Mouse (Mus musculus): ENCODE results near the gene P4hb. TPM values are rescaled to one million over a fixed set of nuclear protein-coding genes. Genes with fewer than 3 reads are reported as not detected.

P4hb gene
- 559 and 642 TPM in 2 replicates for polyA plus RNA-seq (2012)

DNA sequence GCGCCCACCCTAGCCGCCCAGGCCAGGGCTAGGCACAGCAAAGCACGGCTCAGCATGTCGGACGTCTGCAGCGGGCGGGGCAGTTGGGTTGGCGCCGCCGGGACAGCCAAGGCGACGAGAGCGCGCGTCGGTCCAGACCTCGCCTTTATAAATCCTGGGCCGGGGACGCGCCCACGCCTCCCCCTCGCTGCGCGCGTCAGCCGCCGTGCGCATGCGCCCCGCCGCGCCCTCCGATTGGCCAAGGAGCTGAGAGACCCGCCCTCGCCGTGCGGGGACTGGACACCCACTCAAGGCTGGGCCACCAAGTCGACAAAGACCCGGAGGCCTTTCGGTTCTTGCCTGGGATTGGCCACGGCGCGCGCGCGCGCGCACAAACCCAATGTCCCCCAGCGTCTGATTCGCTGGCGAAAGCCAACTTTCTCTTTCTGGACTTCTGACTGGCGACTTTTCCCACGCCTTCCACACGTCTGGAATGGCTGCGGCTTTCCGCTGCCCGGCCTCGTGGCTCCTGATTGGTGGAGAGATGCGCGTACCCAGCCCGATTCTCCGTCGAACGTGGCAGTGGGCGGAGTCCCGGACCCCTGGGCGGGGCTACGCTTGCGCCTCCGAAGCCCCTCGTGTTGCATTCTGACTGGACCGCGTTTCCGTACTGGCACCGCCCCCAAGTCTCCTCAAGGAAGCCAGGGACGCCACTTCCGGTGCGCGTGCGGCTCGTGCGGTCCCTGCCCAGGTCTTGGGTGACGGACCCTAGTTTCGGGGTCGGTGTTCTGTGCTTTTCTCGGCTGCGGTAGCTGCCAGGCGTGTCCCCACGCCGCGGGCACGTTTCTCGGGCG lies at the start of gene P4hb:
Gene P4hb (minus strand): TSS at position 502 of the 833 bp plus-strand sequence.
- no peak for TF ChIP-seq GATA1 (IDR thresholded peaks at IDR 0.05; ENCODE audit: low read length)

GRCm38 (mm10) chr11:120622805-120623204 lies 49.8 kb upstream of the P4hb start:
- no peak for TF ChIP-seq GATA1 (IDR thresholded peaks at IDR 0.05; ENCODE audit: low read length)

- TF ChIP-seq GATA1 (IDR thresholded peaks at IDR 0.05; ENCODE audit: low read length), result no peak
Measured at GRCm38 (mm10) chr11:120620195-120620594, 47.1 kb upstream of the P4hb start.

- no peak for TF ChIP-seq GATA1 (IDR thresholded peaks at IDR 0.05; ENCODE audit: low read length)
Measured at GRCm38 (mm10) chr11:120618619-120619535, 45.8 kb upstream of the P4hb start.

- no peak for TF ChIP-seq GATA1 (IDR thresholded peaks at IDR 0.05; ENCODE audit: low read length)
Measured at GRCm38 (mm10) chr11:120617519-120618112, 44.6 kb upstream of the P4hb start, which contains the start of gene Pcyt2. TSS of gene Pcyt2 (minus strand) at chr11:120617936.

GRCm38 (mm10) chr11:120616617-120617294 lies 43.7 kb upstream of the P4hb start:
- no peak for TF ChIP-seq GATA1 (IDR thresholded peaks at IDR 0.05; ENCODE audit: low read length)

- TF ChIP-seq GATA1 (IDR thresholded peaks at IDR 0.05; ENCODE audit: low read length), result no peak
Measured at GRCm38 (mm10) chr11:120615606-120616203, 42.7 kb upstream of the P4hb start.

DNA sequence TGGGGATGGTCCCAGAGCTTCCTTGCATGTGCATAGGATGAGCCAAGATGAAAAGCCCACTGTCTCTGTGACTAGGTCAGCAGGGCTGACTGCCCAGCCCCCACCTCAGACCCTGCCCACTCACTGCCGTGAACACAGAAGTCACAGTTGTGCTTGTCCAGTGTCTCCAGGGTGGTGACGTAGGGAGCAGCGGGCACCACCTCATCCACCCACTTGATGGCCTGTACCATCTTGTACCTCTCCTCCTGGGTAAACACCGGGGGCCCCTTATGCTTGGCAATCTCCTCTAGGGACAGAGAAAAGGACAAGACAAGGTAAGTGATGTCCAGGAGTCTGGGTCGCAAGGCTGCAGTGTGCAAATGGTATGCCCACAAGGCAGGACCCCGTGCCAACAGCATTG lies 42.1 kb upstream of the P4hb start:
- TF ChIP-seq GATA1 (IDR thresholded peaks at IDR 0.05; ENCODE audit: low read length), result no peak

DNA sequence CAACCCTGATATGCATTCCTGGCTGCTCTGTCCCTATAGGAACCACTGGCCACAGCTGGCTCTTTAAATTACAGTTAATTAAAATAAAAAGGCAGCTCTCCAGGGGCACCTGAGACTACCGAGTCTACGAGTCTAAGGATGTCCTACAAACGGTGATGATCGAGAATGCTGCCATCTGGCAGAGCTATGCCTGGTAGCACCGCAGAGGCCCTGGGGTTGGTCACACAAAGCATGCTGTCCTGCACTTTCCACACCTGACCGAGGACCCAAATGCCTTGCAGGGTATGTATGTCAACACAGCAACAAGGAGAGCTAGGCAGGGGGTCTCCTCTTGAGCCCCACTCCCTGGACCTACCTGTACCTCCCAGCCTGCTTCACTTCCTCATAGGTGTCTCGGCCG lies 40.9 kb upstream of the P4hb start:
- TF ChIP-seq GATA1 (IDR thresholded peaks at IDR 0.05; ENCODE audit: low read length), result no peak

DNA sequence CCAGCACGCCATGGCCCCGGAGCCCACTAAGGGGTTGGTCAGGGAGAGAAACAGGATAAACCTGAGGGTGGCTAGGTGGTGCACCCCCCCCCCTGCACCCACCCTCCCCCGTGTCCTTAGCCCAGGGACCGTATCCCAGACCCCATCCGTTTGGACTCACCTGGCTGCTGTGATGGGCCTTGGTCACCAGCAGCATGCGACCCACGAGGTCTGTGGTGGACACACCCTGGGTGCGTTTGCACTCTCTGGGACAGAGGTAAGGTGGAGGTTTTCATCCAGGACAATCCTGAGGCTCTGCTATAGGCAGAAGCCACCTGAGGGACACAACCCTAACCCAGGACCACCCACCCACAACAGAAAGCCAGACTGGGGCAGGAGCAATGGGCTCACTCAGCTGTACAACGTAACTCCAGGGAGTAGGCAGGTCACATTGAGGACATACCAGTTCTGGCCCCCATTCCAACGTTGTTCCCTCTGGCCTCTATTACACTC lies 40.5 kb upstream of the P4hb start:
- no peak for TF ChIP-seq GATA1 (IDR thresholded peaks at IDR 0.05; ENCODE audit: low read length)

GRCm38 (mm10) chr11:120612763-120613162 lies 39.7 kb upstream of the P4hb start:
- TF ChIP-seq GATA1 (IDR thresholded peaks at IDR 0.05; ENCODE audit: low read length), result no peak

GRCm38 (mm10) chr11:120610477-120611046 lies 37.5 kb upstream of the P4hb start:
- TF ChIP-seq GATA1 (IDR thresholded peaks at IDR 0.05; ENCODE audit: low read length), result no peak

DNA sequence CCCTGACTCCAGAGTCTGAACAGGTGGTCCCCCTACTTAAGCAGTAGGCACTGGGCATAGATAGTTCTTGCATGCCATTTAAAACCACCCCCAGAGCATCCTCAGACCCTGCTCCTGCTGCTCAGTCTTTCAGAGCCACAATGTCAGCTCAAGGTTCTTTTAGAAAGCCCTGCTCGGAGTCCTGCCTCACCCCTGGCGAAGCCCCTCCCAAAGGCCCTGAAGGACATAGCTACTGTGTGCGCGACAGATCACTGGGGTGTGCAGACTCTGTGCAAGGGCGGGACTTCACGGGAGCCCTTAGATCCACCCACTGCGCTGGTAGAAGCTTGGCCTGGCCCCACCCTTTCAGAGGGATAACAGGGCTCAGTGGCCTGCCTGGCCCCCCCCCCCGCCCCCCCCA lies 36.2 kb upstream of the P4hb start:
- TF ChIP-seq GATA1 (IDR thresholded peaks at IDR 0.05; ENCODE audit: low read length), result no peak
